ENCODE assay signal across 12 mouse cellular contexts in genomic region chr5:122978970-122979369, GRCm38 (mm10).
"Had no signal": no experiment of that assay in that cellular context is flagged by ENCODE, and none has a peak within 500 bp of the region (broad histone marks: within the 10 kb centered on the region; RNA-seq: fewer than 3 reads in every experiment).

No protein-coding gene starts in this region.

- H3K27me3 ChIP-seq: liver, embryonic 13.5 days; lung, embryonic 15.5 days; neural tube, embryonic 12.5 days had no signal

- H3K27ac ChIP-seq: left cerebral cortex, adult 2 months; limb, embryonic 10.5 days; liver, embryonic 13.5 days; lung, embryonic 15.5 days; macrophage; neural tube, embryonic 12.5 days had no signal

- H3K9ac ChIP-seq: liver, embryonic 13.5 days; liver, postnatal 0 days; lung, embryonic 15.5 days; neural tube, embryonic 12.5 days had no signal

- H3K36me3 ChIP-seq: liver, embryonic 13.5 days; lung, embryonic 15.5 days; neural tube, embryonic 12.5 days had no signal

- H3K9me3 ChIP-seq: limb, embryonic 10.5 days; liver, embryonic 13.5 days; lung, embryonic 15.5 days; neural tube, embryonic 12.5 days had no signal

- DNase-seq: kidney, adult 8-10 months; liver, embryonic 13.5 days; liver, postnatal 0 days; lung, postnatal 14 days; midbrain, embryonic 14.5 days; retina, postnatal 1 day; thymus, postnatal 36 days had no signal

- ATAC-seq: liver, postnatal 0 days had no signal

- H3K4me2 ChIP-seq: liver, embryonic 13.5 days; lung, embryonic 15.5 days; neural tube, embryonic 12.5 days had no signal

- H3K4me1 ChIP-seq: limb, embryonic 10.5 days; lung, embryonic 15.5 days; neural tube, embryonic 12.5 days had no signal

- H3K4me3 ChIP-seq: left cerebral cortex, adult 2 months; limb, embryonic 10.5 days; liver, embryonic 13.5 days; lung, embryonic 15.5 days; neural tube, embryonic 12.5 days had no signal
